Mouse (Mus musculus): ENCODE results near the gene Olfr1214. TPM values are rescaled to one million over a fixed set of nuclear protein-coding genes. Genes with fewer than 3 reads are reported as not detected.
"Not testable (repeated sequence)": the region's sequence is repeated elsewhere in the genome, so short reads cannot be mapped to it uniquely, and the experiment has no call there.

Olfr1214 gene
- not detected in 2 replicates for polyA plus RNA-seq (2012; ENCODE audit: insufficient read depth, low replicate concordance)

DNA sequence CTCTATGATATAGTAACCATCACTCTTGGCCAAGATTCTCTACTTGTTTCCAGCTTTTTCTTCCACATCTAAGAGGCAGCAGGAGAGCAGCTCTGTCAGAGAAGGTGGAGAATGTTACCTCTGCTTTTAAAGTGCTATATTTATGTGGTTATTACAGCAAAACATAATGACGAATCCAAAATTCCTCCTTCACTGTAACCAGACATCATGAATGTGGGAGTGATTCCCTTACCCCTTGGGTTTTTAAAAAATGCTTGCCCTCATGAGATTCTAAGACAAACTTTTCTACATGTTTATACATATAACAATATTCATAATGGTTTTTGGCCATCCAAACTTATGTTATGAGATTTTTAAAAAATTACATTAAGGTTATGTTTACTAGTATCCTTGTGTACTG is at the start of gene Olfr1214:
Gene Olfr1214, minus strand, starts transcription at position 101 of the 400 bp plus-strand sequence.
- no peaks in the 10 kb centered on the region for H3K27me3 ChIP-seq (replicated peaks)
- no peaks in the 10 kb centered on the region for H3K4me1 ChIP-seq
- H3K4me3 ChIP-seq (replicated peaks): no peak within 1 kb of the TSS
- TF ChIP-seq GATA1 (IDR thresholded peaks at IDR 0.05; ENCODE audit: borderline replicate concordance, low read length) (no peak), FLI1 (IDR thresholded peaks at IDR 0.05; ENCODE audit: low read length) (no peak)
- H3K9me3 ChIP-seq: no peaks in the 10 kb centered on the region
- H3K36me3 ChIP-seq (replicated peaks; ENCODE audit: low read length): no peaks in the 10 kb centered on the region

DNA sequence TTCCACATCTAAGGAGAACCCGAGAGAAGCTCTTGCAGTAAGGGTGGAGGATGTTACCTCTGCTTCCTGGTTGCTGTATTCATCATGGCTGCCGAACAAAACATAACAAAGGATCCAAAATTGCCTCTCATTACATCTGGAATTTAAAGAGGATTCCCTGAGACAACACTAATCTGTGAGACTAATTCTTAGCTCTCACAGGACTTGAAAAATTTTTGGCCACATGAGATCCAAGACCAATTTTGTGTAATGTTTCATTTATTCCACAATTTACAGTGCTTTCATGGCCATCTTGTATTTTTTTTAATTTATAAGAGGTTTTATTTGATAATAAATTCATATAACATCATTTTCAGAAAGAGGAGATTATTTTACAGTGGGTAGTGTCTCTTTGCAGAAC is 39.5 kb upstream of the Olfr1214 start, which contains the start of gene Olfr1217:
Gene Olfr1217, minus strand, starts transcription at position 101 of the 400 bp plus-strand sequence.
- Histone ChIP-seq H3K4me1 (no peaks in the 10 kb centered on the region), H3K9me3 (no peaks in the 10 kb centered on the region), H3K4me3 (replicated peaks) (no peak within 1 kb of the TSS), H3K27me3 (replicated peaks) (no peaks in the 10 kb centered on the region), H3K36me3 (replicated peaks; ENCODE audit: low read length) (no peaks in the 10 kb centered on the region)
- TF ChIP-seq FLI1 (IDR thresholded peaks at IDR 0.05; ENCODE audit: low read length) (no peak), GATA1 (IDR thresholded peaks at IDR 0.05; ENCODE audit: borderline replicate concordance, low read length) (no peak)

DNA sequence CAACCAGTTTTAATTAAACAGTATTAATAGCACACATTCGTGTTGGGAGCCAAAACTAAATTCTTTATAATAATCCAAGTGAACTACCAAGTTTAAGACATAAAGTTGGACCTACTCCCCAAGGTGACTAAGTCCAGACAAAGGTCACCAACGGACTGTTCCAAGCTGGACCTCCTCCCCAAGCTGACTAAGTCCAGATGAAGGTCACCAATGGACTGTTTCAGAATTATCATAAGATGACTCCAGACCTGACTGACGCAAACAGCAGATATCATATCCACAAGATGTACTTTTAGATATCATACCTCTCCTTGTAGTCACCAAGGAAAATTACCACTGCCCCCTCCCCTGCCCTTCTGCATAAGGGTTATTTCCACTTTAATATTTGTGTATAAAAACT is 29.0 kb upstream of the Olfr1214 start:
- not testable (repeated sequence) for H3K27me3 ChIP-seq (replicated peaks); H3K4me3 ChIP-seq (replicated peaks); H3K4me1 ChIP-seq; H3K36me3 ChIP-seq (replicated peaks; ENCODE audit: low read length); H3K9me3 ChIP-seq

DNA sequence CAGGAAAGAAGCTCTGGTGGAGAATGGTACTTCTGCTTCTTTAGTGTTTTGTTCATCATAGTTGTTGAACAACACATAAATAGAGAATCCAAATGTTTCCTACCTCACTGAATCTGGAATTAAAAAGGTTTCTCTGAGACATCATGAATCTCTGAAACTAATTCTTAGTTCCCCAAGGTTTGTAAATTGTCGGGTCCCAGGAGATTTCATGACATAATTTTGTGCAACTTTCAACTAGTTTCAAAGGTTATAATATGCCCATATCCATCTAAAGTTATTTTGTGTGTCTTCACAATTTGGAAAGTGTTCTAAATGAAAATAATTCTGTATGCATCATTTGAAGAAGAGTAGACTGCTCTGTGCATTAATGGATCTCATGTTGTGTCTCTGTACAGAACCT is 25.8 kb upstream of the Olfr1214 start, which contains the start of gene Olfr1216:
Gene Olfr1216, minus strand, starts transcription at position 101 of the 400 bp plus-strand sequence.
- Histone ChIP-seq H3K36me3 (replicated peaks; ENCODE audit: low read length) (no peaks in the 10 kb centered on the region), H3K27me3 (replicated peaks) (no peaks in the 10 kb centered on the region), H3K9me3 (no peaks in the 10 kb centered on the region), H3K4me3 (replicated peaks) (no peak within 1 kb of the TSS), H3K4me1 (no peaks in the 10 kb centered on the region)
- TF ChIP-seq FLI1 (IDR thresholded peaks at IDR 0.05; ENCODE audit: low read length): no peak
- TF ChIP-seq GATA1 (IDR thresholded peaks at IDR 0.05; ENCODE audit: borderline replicate concordance, low read length): no peak

DNA sequence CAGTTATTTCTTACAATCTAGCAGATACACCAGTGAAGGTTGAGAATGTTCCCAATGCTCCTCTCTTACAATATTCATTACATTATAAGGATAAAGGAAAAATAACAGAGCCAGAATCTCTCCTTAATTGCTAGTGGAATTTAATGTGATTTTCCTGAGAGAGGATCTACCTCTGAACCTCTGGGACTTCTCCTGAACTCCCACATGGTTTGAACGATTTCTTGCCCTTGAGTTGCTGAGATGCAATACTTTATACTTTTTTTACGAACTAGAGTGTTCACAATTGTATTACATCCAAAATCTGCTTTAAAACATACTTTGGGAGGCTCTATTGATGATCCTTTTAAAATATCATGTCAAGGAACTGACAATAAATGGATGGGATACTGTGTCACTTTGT is 14.4 kb upstream of the Olfr1214 start, which contains the start of gene Olfr1215:
Gene Olfr1215, minus strand, starts transcription at position 101 of the 400 bp plus-strand sequence.
- TF ChIP-seq FLI1 (IDR thresholded peaks at IDR 0.05; ENCODE audit: low read length) (no peak), GATA1 (IDR thresholded peaks at IDR 0.05; ENCODE audit: borderline replicate concordance, low read length) (no peak)
- Histone ChIP-seq H3K4me1 (no peaks in the 10 kb centered on the region), H3K4me3 (replicated peaks) (no peak within 1 kb of the TSS), H3K9me3 (no peaks in the 10 kb centered on the region), H3K27me3 (replicated peaks) (no peaks in the 10 kb centered on the region), H3K36me3 (replicated peaks; ENCODE audit: low read length) (no peaks in the 10 kb centered on the region)

DNA sequence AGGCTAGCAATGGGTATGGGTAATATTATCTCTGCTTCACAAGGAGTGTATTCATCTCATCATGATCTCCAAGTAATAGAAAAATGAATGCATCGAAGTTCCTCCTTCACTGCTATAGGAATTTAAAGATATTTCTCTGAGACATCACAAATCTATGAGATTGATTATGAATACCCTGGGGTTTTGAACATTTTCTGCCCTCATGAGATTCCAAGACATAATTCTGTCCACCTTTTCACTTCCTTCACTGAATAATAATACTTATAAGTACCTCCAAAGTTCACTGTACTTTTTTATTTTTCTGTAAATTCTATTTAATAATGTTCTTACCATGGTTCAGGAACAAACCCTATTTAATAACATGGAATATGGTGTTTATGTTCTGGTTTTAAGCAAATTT is 12.3 kb downstream of the Olfr1214 start, which contains the start of gene Gm13762:
Gene Gm13762, minus strand, starts transcription at position 101 of the 400 bp plus-strand sequence.
- no peaks in the 10 kb centered on the region for H3K27me3 ChIP-seq (replicated peaks)
- TF ChIP-seq GATA1 (IDR thresholded peaks at IDR 0.05; ENCODE audit: borderline replicate concordance, low read length): no peak
- no peak for TF ChIP-seq FLI1 (IDR thresholded peaks at IDR 0.05; ENCODE audit: low read length)
- H3K9me3 ChIP-seq: no peaks in the 10 kb centered on the region
- no peaks in the 10 kb centered on the region for H3K36me3 ChIP-seq (replicated peaks; ENCODE audit: low read length)
- H3K4me1 ChIP-seq: no peaks in the 10 kb centered on the region
- no peak within 1 kb of the TSS for H3K4me3 ChIP-seq (replicated peaks)

DNA sequence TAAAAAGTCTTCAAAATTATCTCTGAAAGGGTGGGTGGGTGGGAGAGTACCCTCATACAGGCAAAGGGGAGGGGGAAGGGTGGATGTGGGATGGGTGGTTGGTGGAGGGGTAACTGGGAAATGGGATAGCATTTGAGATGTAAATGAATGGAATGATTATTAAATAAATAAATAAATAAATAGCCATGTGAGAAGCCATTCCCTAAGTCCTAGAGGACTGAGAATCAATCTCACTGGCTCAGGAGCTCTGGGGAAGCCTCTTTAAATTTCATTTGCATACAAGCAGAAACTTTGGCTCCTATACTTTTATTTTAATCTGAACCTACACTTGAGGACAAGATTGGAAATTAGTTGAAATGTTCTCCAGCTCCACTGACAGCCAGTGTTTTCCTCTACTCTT is 38.8 kb downstream of the Olfr1214 start, which contains the start of gene Olfr1212:
Gene Olfr1212, plus strand, starts transcription at position 301 of the 400 bp plus-strand sequence.
- no peaks in the 10 kb centered on the region for H3K27me3 ChIP-seq (replicated peaks)
- TF ChIP-seq GATA1 (IDR thresholded peaks at IDR 0.05; ENCODE audit: borderline replicate concordance, low read length) (no peak), FLI1 (IDR thresholded peaks at IDR 0.05; ENCODE audit: low read length) (no peak)

DNA sequence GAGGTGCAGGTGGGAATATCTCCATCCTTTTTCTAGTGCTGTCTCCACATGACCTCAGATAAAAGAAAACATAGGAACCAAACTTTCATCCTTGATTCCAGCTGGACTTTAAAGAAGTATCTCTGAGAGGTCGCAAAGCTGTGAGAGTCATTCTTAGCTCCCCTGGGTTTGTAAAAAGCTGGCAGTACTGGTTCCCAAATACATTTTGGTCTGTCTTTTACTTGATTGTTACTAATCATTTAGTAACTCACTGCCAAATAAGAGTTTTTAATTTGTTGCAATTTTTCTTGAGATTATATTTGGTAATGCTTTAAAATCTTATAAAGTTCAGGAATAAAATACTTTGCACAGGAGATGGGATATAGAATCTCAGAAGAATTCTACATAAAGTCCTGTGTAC is 54.4 kb downstream of the Olfr1214 start, which contains the start of gene Olfr1211:
Gene Olfr1211, minus strand, starts transcription at position 101 of the 400 bp plus-strand sequence.
- H3K9me3 ChIP-seq: no peaks in the 10 kb centered on the region
- H3K4me3 ChIP-seq (replicated peaks): no peak within 1 kb of the TSS
- TF ChIP-seq FLI1 (IDR thresholded peaks at IDR 0.05; ENCODE audit: low read length) (no peak), GATA1 (IDR thresholded peaks at IDR 0.05; ENCODE audit: borderline replicate concordance, low read length) (no peak)
- H3K36me3 ChIP-seq (replicated peaks; ENCODE audit: low read length): no peaks in the 10 kb centered on the region
- H3K4me1 ChIP-seq: no peaks in the 10 kb centered on the region
- no peaks in the 10 kb centered on the region for H3K27me3 ChIP-seq (replicated peaks)

More for the DNA sequence above, 38.8 kb downstream of the Olfr1214 start, which contains the start of gene Olfr1212:
- Histone ChIP-seq H3K36me3 (replicated peaks; ENCODE audit: low read length) (no peaks in the 10 kb centered on the region), H3K9me3 (no peaks in the 10 kb centered on the region), H3K4me3 (replicated peaks) (no peak within 1 kb of the TSS), H3K4me1 (no peaks in the 10 kb centered on the region)

Other genes with a start within 250 kb of the Olfr1214 start
- not detected in 2 replicates for gene Olfr1198, start 241.3 kb downstream of the Olfr1214 start, polyA plus RNA-seq (2012; ENCODE audit: insufficient read depth, low replicate concordance)
- gene Olfr1199, start 232.2 kb downstream of the Olfr1214 start, polyA plus RNA-seq (2012; ENCODE audit: insufficient read depth, low replicate concordance): not detected in 2 replicates
- gene Olfr1200, start 222.2 kb downstream of the Olfr1214 start, polyA plus RNA-seq (2012; ENCODE audit: insufficient read depth, low replicate concordance): not detected in 2 replicates
- gene Olfr1201, start 199.6 kb downstream of the Olfr1214 start, polyA plus RNA-seq (2012; ENCODE audit: insufficient read depth, low replicate concordance): not detected in 2 replicates
- 0.12 TPM in 1 of 2 replicates, not detected in the other for gene Olfr1202, start 178.2 kb downstream of the Olfr1214 start, polyA plus RNA-seq (2012; ENCODE audit: insufficient read depth, low replicate concordance)
- gene Olfr1205, start 162.9 kb downstream of the Olfr1214 start, polyA plus RNA-seq (2012; ENCODE audit: insufficient read depth, low replicate concordance): not detected in 2 replicates
- not detected in 2 replicates for gene Olfr1204, start 143.4 kb downstream of the Olfr1214 start, polyA plus RNA-seq (2012; ENCODE audit: insufficient read depth, low replicate concordance)
- not detected in 2 replicates for gene Olfr1206, start 129.4 kb downstream of the Olfr1214 start, polyA plus RNA-seq (2012; ENCODE audit: insufficient read depth, low replicate concordance)
- gene Olfr1208, start 90.3 kb downstream of the Olfr1214 start, polyA plus RNA-seq (2012; ENCODE audit: insufficient read depth, low replicate concordance): not detected in 2 replicates
- not detected in 2 replicates for gene Olfr1209, start 77.5 kb downstream of the Olfr1214 start, polyA plus RNA-seq (2012; ENCODE audit: insufficient read depth, low replicate concordance)
- not detected in 2 replicates for gene Olfr1211, start 54.5 kb downstream of the Olfr1214 start, polyA plus RNA-seq (2012; ENCODE audit: insufficient read depth, low replicate concordance)
- gene Olfr1212, start 38.7 kb downstream of the Olfr1214 start, polyA plus RNA-seq (2012; ENCODE audit: insufficient read depth, low replicate concordance): not detected in 2 replicates
- not detected in 2 replicates for gene Gm13762, start 12.4 kb downstream of the Olfr1214 start, polyA plus RNA-seq (2012; ENCODE audit: insufficient read depth, low replicate concordance)
- not detected in 2 replicates for gene Olfr1215, start 14.3 kb upstream of the Olfr1214 start, polyA plus RNA-seq (2012; ENCODE audit: insufficient read depth, low replicate concordance)
- gene Olfr1216, start 25.7 kb upstream of the Olfr1214 start, polyA plus RNA-seq (2012; ENCODE audit: insufficient read depth, low replicate concordance): not detected in 2 replicates
- not detected in 2 replicates for gene Olfr1217, start 39.4 kb upstream of the Olfr1214 start, polyA plus RNA-seq (2012; ENCODE audit: insufficient read depth, low replicate concordance)
- not detected in 2 replicates for gene Olfr1218, start 68.5 kb upstream of the Olfr1214 start, polyA plus RNA-seq (2012; ENCODE audit: insufficient read depth, low replicate concordance)
- gene Olfr1219, start 90.9 kb upstream of the Olfr1214 start, polyA plus RNA-seq (2012; ENCODE audit: insufficient read depth, low replicate concordance): not detected in 2 replicates
- not detected in 2 replicates for gene Olfr1220, start 114.2 kb upstream of the Olfr1214 start, polyA plus RNA-seq (2012; ENCODE audit: insufficient read depth, low replicate concordance)
- not detected in 2 replicates for gene Olfr1221, start 124.6 kb upstream of the Olfr1214 start, polyA plus RNA-seq (2012; ENCODE audit: insufficient read depth, low replicate concordance)
- gene Olfr1222, start 140.4 kb upstream of the Olfr1214 start, polyA plus RNA-seq (2012; ENCODE audit: insufficient read depth, low replicate concordance): not detected in 2 replicates
- gene Olfr1223, start 158.9 kb upstream of the Olfr1214 start, polyA plus RNA-seq (2012; ENCODE audit: insufficient read depth, low replicate concordance): not detected in 2 replicates
- gene Olfr1224-ps1, start 171.4 kb upstream of the Olfr1214 start, polyA plus RNA-seq (2012; ENCODE audit: insufficient read depth, low replicate concordance): not detected in 2 replicates
- not detected in 2 replicates for gene Olfr1225, start 182.0 kb upstream of the Olfr1214 start, polyA plus RNA-seq (2012; ENCODE audit: insufficient read depth, low replicate concordance)
- not detected in 2 replicates for gene Olfr1226, start 207.4 kb upstream of the Olfr1214 start, polyA plus RNA-seq (2012; ENCODE audit: insufficient read depth, low replicate concordance)